7 mouse cellular contexts compared by ENCODE assay signal in genomic region chr4:126199556-126199955, GRCm38 (mm10). TPM values are rescaled to one million over a fixed set of nuclear protein-coding genes. Genes with fewer than 3 reads are reported as not detected.
A peak's percentile ranks its signal among the peaks of the same experiment; 100 is the strongest.
DNase-seq lines count a peak whose midpoint lies in the region; ATAC-seq and TF ChIP-seq lines count a peak whose summit lies in the region.

No protein-coding gene starts in this region.

- H3K4me1 ChIP-seq in kidney, postnatal 0 days (replicated peaks; ENCODE audit: insufficient read depth, low read length): peaks cover 24% of the 10 kb centered on the region
- H3K4me1 ChIP-seq in bone marrow, adult 2 months (ENCODE audit: control insufficient read depth, insufficient read depth, low read length): peaks cover 10% of the 10 kb centered on the region
- H3K4me1 ChIP-seq in heart, embryonic 14.5 days (ENCODE audit: control insufficient read depth in 2 of 2, insufficient read depth in 2 of 2, low read length in 2 of 2): peaks cover 12 to 49% of the 10 kb centered on the region in 2 experiments
- H3K4me1 ChIP-seq in liver, embryonic 15.5 days (replicated peaks): peaks cover 61% of the 10 kb centered on the region

- H3K9ac ChIP-seq in kidney, postnatal 0 days (ENCODE audit: low read depth, low read length): no peak overlapping the region
- H3K9ac ChIP-seq in heart, embryonic 14.5 days (ENCODE audit: low read length): peak overlapping the region; percentile 86; the same call in 1 of the 2 replicates
- H3K9ac ChIP-seq in liver, embryonic 15.5 days: 0 out of 2 replicates have a peak overlapping the region, but pooled peaks have one; percentile 85

- H3K27me3 ChIP-seq in kidney, postnatal 0 days (ENCODE audit: insufficient read depth, low read length): no peaks in the 10 kb centered on the region
- no peaks in the 10 kb centered on the region for H3K27me3 ChIP-seq in heart, embryonic 14.5 days (ENCODE audit: control insufficient read depth, insufficient read depth, low read length)
- no peaks in the 10 kb centered on the region for H3K27me3 ChIP-seq in liver, embryonic 15.5 days

- 0 out of 2 replicates have a peak, but pooled peaks cover under 1% of the 10 kb centered on the region for H3K36me3 ChIP-seq in kidney, postnatal 0 days (ENCODE audit: insufficient read depth, low read length)
- peaks cover 13% of the 10 kb centered on the region for H3K36me3 ChIP-seq in heart, embryonic 14.5 days (ENCODE audit: control insufficient read depth, insufficient read depth, low read length)
- H3K36me3 ChIP-seq in liver, embryonic 15.5 days (replicated peaks): peaks cover 38% of the 10 kb centered on the region

- H3K4me2 ChIP-seq in kidney, postnatal 0 days (ENCODE audit: low read length): peak overlapping the region; percentile 60
- H3K4me2 ChIP-seq in heart, embryonic 14.5 days (ENCODE audit: low read length): peak overlapping the region; percentile 84
- H3K4me2 ChIP-seq in liver, embryonic 15.5 days: peak overlapping the region; percentile 82

- no peak for ATAC-seq in kidney, postnatal 0 days (replicated peaks; ENCODE audit: low FRiP score, low read depth)
- ATAC-seq in heart, embryonic 14.5 days (ENCODE audit: insufficient number of reproducible peaks, insufficient read depth, low FRiP score, low read depth): no peak
- no peak for ATAC-seq in liver, embryonic 15.5 days (ENCODE audit: insufficient read depth)

- TF ChIP-seq POLR2A in bone marrow, adult 2 months (IDR thresholded peaks at IDR 0.05; ENCODE audit: borderline replicate concordance, control insufficient read depth, low read depth, low read length): no peak

- TF ChIP-seq CTCF in kidney, postnatal 0 days (IDR thresholded peaks at IDR 0.05; ENCODE audit: low read depth): no peak
- TF ChIP-seq CTCF in bone marrow, adult 2 months (IDR thresholded peaks at IDR 0.05; ENCODE audit: control insufficient read depth, insufficient read depth, low read length): no peak

- H3K9me3 ChIP-seq in kidney, postnatal 0 days (replicated peaks; ENCODE audit: low read length): no peaks in the 10 kb centered on the region
- no peaks in the 10 kb centered on the region for H3K9me3 ChIP-seq in heart, embryonic 14.5 days (ENCODE audit: control insufficient read depth, low read length)
- no peaks in the 10 kb centered on the region for H3K9me3 ChIP-seq in liver, embryonic 15.5 days (replicated peaks)

- 64% methylated on average over 6 of the region's 6 CpGs for WGBS in kidney, postnatal 0 days
- WGBS in bone marrow, adult 2 months: 26% methylated on average over 6 of the region's 6 CpGs
- WGBS in heart, embryonic 14.5 days: 48% methylated on average over 6 of the region's 6 CpGs
- 28% methylated on average over 6 of the region's 6 CpGs for WGBS in liver, embryonic 15.5 days (ENCODE audit: insufficient replicate concordance)

- DNase-seq in kidney, postnatal 0 days (ENCODE audit: low spot score): no peak
- DNase-seq in kidney, adult 18-20 months: no peak
- no peak for DNase-seq in retina, embryonic 14.5 days (ENCODE audit: low spot score)
- no peak for DNase-seq in frontal cortex, adult 2 months (ENCODE audit: extremely low spot score in 1 of 2, low spot score in 1 of 2)

- H3K4me3 ChIP-seq in kidney, postnatal 0 days (replicated peaks; ENCODE audit: low read depth, low read length): peak overlapping the region; percentile 56; the same call in 1 of the 2 replicates
- H3K4me3 ChIP-seq in bone marrow, adult 2 months (replicated peaks; ENCODE audit: control insufficient read depth, low read depth, low read length): peak overlapping the region; percentile 37
- peak overlapping the region in 1 of 2 experiments; percentile 69; a peak in 2 of 4 replicates for H3K4me3 ChIP-seq in heart, embryonic 14.5 days (ENCODE audit: control insufficient read depth in 1 of 2, insufficient read depth in 1 of 2, low read depth in 1 of 2, low read length in 2 of 2)
- H3K4me3 ChIP-seq in liver, embryonic 15.5 days (replicated peaks): peak overlapping the region; percentile 82

- H3K27ac ChIP-seq in kidney, postnatal 0 days: no peak overlapping the region
- H3K27ac ChIP-seq in bone marrow, adult 2 months (ENCODE audit: control insufficient read depth, insufficient read depth, low read depth, low read length, poor library complexity): no peak overlapping the region
- H3K27ac ChIP-seq in heart, embryonic 14.5 days (replicated peaks in 1 of 2; ENCODE audit: control insufficient read depth in 1 of 2, insufficient read depth in 1 of 2, low read depth in 2 of 2, low read length in 2 of 2): no peak overlapping the region; a peak in 1 of 4 replicates
- no peak overlapping the region; the same call in 1 of the 2 replicates for H3K27ac ChIP-seq in liver, embryonic 15.5 days (replicated peaks)

RNA-seq across cellular contexts. Expression of gene Thrap3, which starts 3.0 kb away (rescaled TPM):
- polyA plus RNA-seq in kidney, postnatal 0 days (2015; fragmentation: Nextera tagmentation; extraction: Ambion mirVana): 136 and 156 TPM in 2 replicates
- 133 and 198 TPM in 2 replicates for polyA plus RNA-seq in bone marrow, adult 2 months (2011; ENCODE audit: insufficient read depth, insufficient read length, low replicate concordance, missing spikeins)
- polyA plus RNA-seq in heart, embryonic 14.5 days (2014; fragmentation: Nextera tagmentation; extraction: Ambion mirVana): 132 and 148 TPM in 2 replicates
- 79.2 and 82.0 TPM in 2 replicates for polyA plus RNA-seq in liver, embryonic 15.5 days (2015; fragmentation: Nextera tagmentation; extraction: Ambion mirVana)
- 95.8 and 103 TPM in 2 replicates for polyA plus RNA-seq in frontal cortex, adult 2 months (2012; rRNA removed)

RNA-seq across cellular contexts. Expression of gene Sh3d21, which starts 36.3 kb away (rescaled TPM):
- 9.2 and 9.7 TPM in 2 replicates for polyA plus RNA-seq in kidney, postnatal 0 days (2015; fragmentation: Nextera tagmentation; extraction: Ambion mirVana)
- polyA plus RNA-seq in bone marrow, adult 2 months (2011; ENCODE audit: insufficient read depth, insufficient read length, low replicate concordance, missing spikeins): 1.0 TPM in 1 of 2 replicates, not detected in the other
- 2.5 and 2.7 TPM in 2 replicates for polyA plus RNA-seq in heart, embryonic 14.5 days (2014; fragmentation: Nextera tagmentation; extraction: Ambion mirVana)
- polyA plus RNA-seq in liver, embryonic 15.5 days (2015; fragmentation: Nextera tagmentation; extraction: Ambion mirVana): 1.4 and 1.6 TPM in 2 replicates
- polyA plus RNA-seq in frontal cortex, adult 2 months (2012; rRNA removed): 1.0 TPM in 2 replicates

RNA-seq across cellular contexts. Expression of gene Eva1b, which starts 52.0 kb away (rescaled TPM):
- polyA plus RNA-seq in kidney, postnatal 0 days (2015; fragmentation: Nextera tagmentation; extraction: Ambion mirVana): 130 and 149 TPM in 2 replicates
- 5.7 and 7.1 TPM in 2 replicates for polyA plus RNA-seq in bone marrow, adult 2 months (2011; ENCODE audit: insufficient read depth, insufficient read length, low replicate concordance, missing spikeins)
- polyA plus RNA-seq in heart, embryonic 14.5 days (2014; fragmentation: Nextera tagmentation; extraction: Ambion mirVana): 31.8 and 33.9 TPM in 2 replicates
- 12.5 and 14.0 TPM in 2 replicates for polyA plus RNA-seq in liver, embryonic 15.5 days (2015; fragmentation: Nextera tagmentation; extraction: Ambion mirVana)
- polyA plus RNA-seq in frontal cortex, adult 2 months (2012; rRNA removed): 8.6 and 9.3 TPM in 2 replicates

RNA-seq across cellular contexts. Expression of gene Map7d1, which starts 56.6 kb away (rescaled TPM):
- polyA plus RNA-seq in kidney, postnatal 0 days (2015; fragmentation: Nextera tagmentation; extraction: Ambion mirVana): 22.4 and 27.3 TPM in 2 replicates
- 28.7 and 45.5 TPM in 2 replicates for polyA plus RNA-seq in bone marrow, adult 2 months (2011; ENCODE audit: insufficient read depth, insufficient read length, low replicate concordance, missing spikeins)
- 41.8 and 46.8 TPM in 2 replicates for polyA plus RNA-seq in heart, embryonic 14.5 days (2014; fragmentation: Nextera tagmentation; extraction: Ambion mirVana)
- polyA plus RNA-seq in liver, embryonic 15.5 days (2015; fragmentation: Nextera tagmentation; extraction: Ambion mirVana): 6.7 and 7.7 TPM in 2 replicates
- polyA plus RNA-seq in frontal cortex, adult 2 months (2012; rRNA removed): 201 and 206 TPM in 2 replicates
